In genomic region chr7:79293605-79294232, GRCm38 (mm10) we compare ENCODE assay signal across 15 mouse cellular contexts. TPM values are rescaled to one million over a fixed set of nuclear protein-coding genes. Genes with fewer than 3 reads are reported as not detected.
A peak's percentile ranks its signal among the peaks of the same experiment; 100 is the strongest.
DNase-seq lines count a peak whose midpoint lies in the region; ATAC-seq and TF ChIP-seq lines count a peak whose summit lies in the region.
"Had no signal": no experiment of that assay in that cellular context is flagged by ENCODE, and none has a peak within 500 bp of the region (broad histone marks: within the 10 kb centered on the region; RNA-seq: fewer than 3 reads in every experiment).

No protein-coding gene starts in this region.

- H3K9ac ChIP-seq in lung, embryonic 15.5 days, result no peak overlapping the region
- H3K9ac ChIP-seq: embryonic facial prominence, embryonic 13.5 days; intestine, embryonic 15.5 days; liver, embryonic 15.5 days had no signal

- peaks cover 3% of the 10 kb centered on the region; the same call in 1 of the 2 replicates for H3K4me1 ChIP-seq in kidney, adult 2 months (ENCODE audit: control insufficient read depth, insufficient read depth, low read length)
- H3K4me1 ChIP-seq in lung, embryonic 15.5 days, result peaks cover 45% of the 10 kb centered on the region
- H3K4me1 ChIP-seq in lung, adult 2 months (ENCODE audit: control insufficient read depth, insufficient read depth, low read length), result peaks cover 26% of the 10 kb centered on the region
- H3K4me1 ChIP-seq: intestine, embryonic 15.5 days had no signal

- no peaks in the 10 kb centered on the region for H3K36me3 ChIP-seq in kidney, adult 2 months (ENCODE audit: control insufficient read depth, insufficient read depth, low read length)
- peaks cover 13% of the 10 kb centered on the region for H3K36me3 ChIP-seq in lung, embryonic 15.5 days

- H3K27me3 ChIP-seq in kidney, adult 2 months (replicated peaks; ENCODE audit: control insufficient read depth, insufficient read depth, low read length), result no peaks in the 10 kb centered on the region
- no peaks in the 10 kb centered on the region for H3K27me3 ChIP-seq in lung, embryonic 15.5 days
- H3K27me3 ChIP-seq: embryonic facial prominence, embryonic 13.5 days; intestine, embryonic 15.5 days; liver, embryonic 15.5 days had no signal

- no peaks in the 10 kb centered on the region for H3K9me3 ChIP-seq in lung, embryonic 15.5 days
- H3K9me3 ChIP-seq: embryonic facial prominence, embryonic 13.5 days; intestine, embryonic 15.5 days; limb, embryonic 10.5 days; liver, embryonic 15.5 days had no signal

- ATAC-seq in lung, embryonic 15.5 days (ENCODE audit: borderline replicate concordance, extremely low read depth, low FRiP score, low TSS enrichment), result no peak
- ATAC-seq: intestine, embryonic 15.5 days had no signal

- WGBS in kidney, adult 2 months, result 66% methylated on average over 14 of the region's 14 CpGs
- 70% methylated on average over 14 of the region's 14 CpGs for WGBS in lung, embryonic 15.5 days
- WGBS in lung, adult 2 months, result 83% methylated on average over 14 of the region's 14 CpGs

- H3K4me2 ChIP-seq in lung, embryonic 15.5 days, result no peak overlapping the region
- H3K4me2 ChIP-seq: embryonic facial prominence, embryonic 13.5 days; intestine, embryonic 15.5 days; liver, embryonic 15.5 days had no signal

- DNase-seq in kidney, adult 2 months, result peak; percentile 61
- no peak for DNase-seq in kidney, adult 11 months
- DNase-seq in lung, adult 2 months, result no peak
- DNase-seq in thymus, postnatal 14 days, result peak; percentile 44
- DNase-seq in thymus, adult 18-20 months, result no peak
- peak; percentile 59 for DNase-seq in naive thymus-derived CD4-positive, alpha-beta T cell, adult 2 months (ENCODE audit: low read depth)
- no peak for DNase-seq in spleen, postnatal 4 days (ENCODE audit: low spot score in 2 of 2)
- DNase-seq: cerebellum, postnatal 36 days; gastrocnemius, postnatal 10 days; heart, postnatal 10 days had no signal

- no peak for TF ChIP-seq POLR2A in kidney, adult 2 months (IDR thresholded peaks at IDR 0.05; ENCODE audit: low read depth, low read length)
- TF ChIP-seq POLR2A in lung, adult 2 months (IDR thresholded peaks at IDR 0.05; ENCODE audit: borderline replicate concordance, extremely low read depth, low read depth, low read length), result no peak

- peak overlapping the region; percentile 15; the same call in 1 of the 2 replicates for H3K27ac ChIP-seq in kidney, adult 2 months (ENCODE audit: insufficient read depth, low read depth, low read length)
- peak overlapping the region; percentile 13; the same call in 1 of the 2 replicates for H3K27ac ChIP-seq in lung, embryonic 15.5 days
- H3K27ac ChIP-seq: embryonic facial prominence, embryonic 13.5 days; intestine, embryonic 15.5 days; limb, embryonic 10.5 days; liver, embryonic 15.5 days had no signal

- no peak overlapping the region for H3K4me3 ChIP-seq in kidney, adult 2 months (ENCODE audit: insufficient read depth, low read depth, low read length)
- no peak overlapping the region for H3K4me3 ChIP-seq in lung, embryonic 15.5 days
- no peak overlapping the region for H3K4me3 ChIP-seq in lung, adult 2 months (replicated peaks; ENCODE audit: extremely low read depth, low read depth, low read length)
- H3K4me3 ChIP-seq: embryonic facial prominence, embryonic 13.5 days; intestine, embryonic 15.5 days; limb, embryonic 10.5 days; liver, embryonic 15.5 days had no signal

- no peak for TF ChIP-seq CTCF in kidney, adult 2 months (conservative IDR thresholded peaks at IDR 0.05; ENCODE audit: insufficient read depth, insufficient read length, low read depth, low read length)
- TF ChIP-seq CTCF in lung, adult 2 months (IDR thresholded peaks at IDR 0.05; ENCODE audit: insufficient read depth, low read length), result no peak

RNA-seq across cellular contexts. Expression of gene Abhd2, which starts 20.7 kb away (rescaled TPM):
- 29.4 and 33.3 TPM in 2 replicates for polyA plus RNA-seq in kidney, adult 2 months (2012; rRNA removed)
- 16.5 and 17.1 TPM in 2 replicates for polyA plus RNA-seq in lung, embryonic 15.5 days (2015; fragmentation: Nextera tagmentation; extraction: Ambion mirVana)
- polyA plus RNA-seq in lung, adult 2 months (2012; rRNA removed), result 53.1 and 64.0 TPM in 2 replicates

Comparison
In these comparisons a context has a peak if more than half of its experiments do, and no peak if none do; other contexts are left out.
1. DNase-seq: peak in kidney, adult 2 months (single experiment), thymus, postnatal 14 days (single experiment) and naive thymus-derived CD4-positive, alpha-beta T cell, adult 2 months (single experiment); none in kidney, adult 11 months (single experiment), lung, adult 2 months (single experiment), thymus, adult 18-20 months (0 of 2) and spleen, postnatal 4 days (0 of 2).